Mouse (Mus musculus): ENCODE results near the gene Pnliprp2.

DNA sequence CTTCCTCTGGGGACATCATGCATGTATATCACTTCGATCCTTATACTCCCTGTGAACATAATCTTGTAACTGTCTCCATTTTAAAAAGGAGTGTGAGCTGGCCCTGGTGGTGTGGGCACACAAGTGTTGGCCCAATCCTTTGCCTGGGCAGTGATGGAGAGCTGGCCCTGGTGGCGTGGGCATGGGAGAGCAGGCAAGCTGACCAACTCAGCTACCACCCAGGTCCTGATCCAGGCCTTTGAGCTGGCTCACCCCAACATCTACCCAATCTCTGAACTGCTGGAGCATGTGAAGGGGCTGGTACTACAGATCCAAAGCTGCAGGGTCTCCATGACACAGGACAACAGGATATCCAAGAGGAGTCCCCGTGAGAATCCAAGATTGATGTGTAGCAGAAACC, 63.8 kb downstream of the Pnliprp2 start:
- TF ChIP-seq POLR2A (IDR thresholded peaks at IDR 0.05; ENCODE audit: borderline replicate concordance, low read depth, low read length) (no peak), CTCF (IDR thresholded peaks at IDR 0.05; ENCODE audit: low read depth, low read length) (no peak)
